Mouse (Mus musculus): ENCODE data around the gene Mapk8ip2.

Gene Mapk8ip2

DNA sequence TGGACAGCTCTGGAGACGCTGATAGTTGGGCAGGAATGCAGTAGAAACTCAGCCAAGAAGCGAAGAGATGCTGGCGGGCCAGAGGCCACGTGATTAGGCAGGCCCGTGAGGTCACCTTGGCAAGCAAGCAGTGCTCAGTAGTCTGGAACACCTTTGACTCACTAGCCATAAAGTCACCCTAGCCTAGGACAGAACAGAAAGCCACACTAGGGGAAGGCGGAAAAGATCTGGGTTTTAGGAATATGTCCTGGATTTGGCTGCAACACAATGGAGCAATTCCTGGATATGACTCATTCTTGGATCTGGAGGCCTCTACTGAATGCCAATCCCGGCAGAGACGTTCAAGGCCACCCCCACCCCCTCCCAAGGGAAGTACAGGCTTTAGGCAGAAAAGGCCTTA is 26.9 kb downstream of the Mapk8ip2 start:
- DNase-seq (ENCODE audit: low spot score): no peak

GRCm38 (mm10) chr15:89488182-89488581 is 34.5 kb downstream of the Mapk8ip2 start:
- DNase-seq (ENCODE audit: low spot score): no peak

- no peak for DNase-seq (ENCODE audit: low spot score)
Observed at GRCm38 (mm10) chr15:89488611-89489117, 35.0 kb downstream of the Mapk8ip2 start.

GRCm38 (mm10) chr15:89494970-89495369 is 41.3 kb downstream of the Mapk8ip2 start:
- DNase-seq (ENCODE audit: low spot score): no peak

GRCm38 (mm10) chr15:89496131-89496530 is 42.4 kb downstream of the Mapk8ip2 start:
- DNase-seq (ENCODE audit: low spot score): no peak

GRCm38 (mm10) chr15:89496841-89497240 is 43.1 kb downstream of the Mapk8ip2 start:
- DNase-seq (ENCODE audit: low spot score): no peak

DNA sequence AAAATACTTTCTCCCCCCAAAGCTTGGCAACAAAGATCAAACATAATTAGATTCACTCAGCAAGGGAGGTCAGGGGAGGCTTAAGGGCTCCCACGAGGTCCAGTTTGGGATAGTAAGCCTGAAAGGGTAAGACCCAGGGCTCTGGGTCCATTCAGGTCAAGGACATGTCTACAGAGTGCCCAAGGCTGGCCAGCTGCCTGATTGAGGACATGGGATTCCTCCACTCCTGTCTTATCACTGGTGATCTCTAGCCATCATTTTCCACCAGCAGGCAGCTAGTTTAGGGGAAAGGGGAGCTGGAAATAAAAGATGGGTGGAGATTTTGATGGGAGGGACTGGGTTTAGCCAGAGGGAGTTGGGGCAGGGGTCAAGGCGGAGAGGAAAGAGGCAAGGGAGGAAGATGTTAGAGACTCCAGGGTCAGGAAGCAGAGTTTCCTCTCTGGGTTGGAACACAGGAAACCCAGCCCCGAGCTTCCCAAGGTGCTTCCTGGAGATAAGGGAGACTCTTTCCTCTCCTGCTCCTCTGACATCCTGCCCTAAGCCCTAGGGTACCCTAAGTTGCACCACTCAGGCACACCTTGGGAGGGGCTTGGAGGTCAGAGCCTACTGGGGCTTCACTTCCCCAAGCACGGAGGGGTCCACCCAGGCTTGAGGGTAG is 43.8 kb downstream of the Mapk8ip2 start:
- no peak for DNase-seq (ENCODE audit: low spot score)

- DNase-seq (ENCODE audit: low spot score): no peak
Observed at GRCm38 (mm10) chr15:89498049-89498960, 44.6 kb downstream of the Mapk8ip2 start.

DNA sequence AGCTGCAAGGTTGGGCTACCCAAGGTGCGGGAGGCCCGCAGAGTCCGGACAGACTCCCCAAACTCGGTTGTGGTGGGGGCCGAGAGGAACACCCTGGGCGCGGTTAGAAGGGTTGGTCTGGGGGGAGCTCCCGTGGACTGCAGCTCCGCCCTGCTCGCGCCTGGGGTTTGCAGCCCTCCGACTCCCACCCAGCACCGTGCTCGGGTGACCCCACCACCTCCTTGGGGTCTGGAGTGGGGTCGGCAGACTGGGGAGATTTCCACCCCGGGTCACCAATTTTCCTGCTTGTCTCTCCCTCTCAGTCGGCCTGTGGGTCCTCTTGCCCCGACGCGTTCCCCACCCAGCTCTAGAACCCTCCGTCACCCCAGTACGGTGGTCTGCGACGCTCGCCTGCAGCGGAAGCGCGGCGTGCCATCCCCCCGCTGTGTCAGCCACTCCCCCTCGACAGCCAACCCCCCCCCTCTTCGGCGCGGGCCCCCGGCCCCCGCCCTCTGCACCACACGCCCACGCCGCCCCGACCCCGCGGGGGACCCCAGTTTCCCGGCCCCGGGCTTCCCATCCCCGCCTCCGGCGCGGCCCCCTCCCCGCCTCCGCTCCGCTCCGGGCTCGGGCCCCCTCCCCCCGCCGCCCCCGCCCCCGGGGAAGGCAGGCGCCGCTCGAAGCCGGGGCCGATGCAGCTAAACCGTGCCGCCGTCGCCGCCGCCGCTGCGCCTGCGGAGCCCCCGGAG is 45.4 kb downstream of the Mapk8ip2 start, which contains the start of gene Shank3:
Shank3 (plus strand) TSS at position 663 of the 728 bp plus-strand sequence.
- no peak for DNase-seq (ENCODE audit: low spot score)

GRCm38 (mm10) chr15:89499784-89500220 is 46.1 kb downstream of the Mapk8ip2 start:
- no peak for DNase-seq (ENCODE audit: low spot score)

GRCm38 (mm10) chr15:89500221-89500791 is 46.6 kb downstream of the Mapk8ip2 start:
- DNase-seq (ENCODE audit: low spot score): no peak

DNA sequence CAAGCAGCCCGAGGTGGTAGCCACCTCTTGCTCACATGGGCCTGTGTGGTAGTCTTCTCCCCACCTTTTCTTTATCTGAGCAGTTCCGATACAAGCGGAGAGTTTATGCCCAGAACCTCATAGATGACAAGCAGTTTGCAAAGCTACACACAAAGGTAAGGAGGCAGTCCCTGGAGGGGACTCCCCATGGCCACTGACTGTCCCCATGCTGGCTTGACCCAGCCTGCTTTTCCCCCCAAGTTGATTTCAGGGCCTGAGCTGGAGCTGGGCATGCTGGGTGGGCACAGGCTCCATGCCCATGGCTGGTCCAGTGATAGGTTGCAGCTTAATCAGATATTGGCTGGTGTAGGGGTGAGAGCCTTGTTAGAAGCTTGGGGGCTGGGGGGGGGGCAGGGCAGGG is 47.6 kb downstream of the Mapk8ip2 start:
- DNase-seq (ENCODE audit: low spot score): no peak

DNA sequence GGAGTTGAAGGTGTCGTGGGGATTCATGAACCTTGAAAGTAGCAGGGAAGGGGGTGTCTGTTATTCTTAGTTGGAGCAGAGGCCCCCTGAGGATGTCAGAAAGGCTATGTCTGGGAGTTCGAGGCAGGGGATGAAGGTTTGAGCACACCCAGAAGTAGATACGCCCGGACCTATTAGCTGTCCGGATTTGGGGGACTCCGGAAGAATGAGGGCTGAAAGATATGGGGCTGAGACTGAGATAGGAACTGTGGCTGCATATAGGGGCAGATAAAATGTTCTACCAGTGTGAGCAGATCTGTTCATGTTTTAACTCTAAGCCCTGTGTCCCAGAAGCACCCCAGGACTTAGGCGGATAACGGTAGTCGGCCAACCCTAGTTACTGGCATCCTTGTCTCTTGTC is 51.1 kb downstream of the Mapk8ip2 start:
- no peak for DNase-seq (ENCODE audit: low spot score)

DNA sequence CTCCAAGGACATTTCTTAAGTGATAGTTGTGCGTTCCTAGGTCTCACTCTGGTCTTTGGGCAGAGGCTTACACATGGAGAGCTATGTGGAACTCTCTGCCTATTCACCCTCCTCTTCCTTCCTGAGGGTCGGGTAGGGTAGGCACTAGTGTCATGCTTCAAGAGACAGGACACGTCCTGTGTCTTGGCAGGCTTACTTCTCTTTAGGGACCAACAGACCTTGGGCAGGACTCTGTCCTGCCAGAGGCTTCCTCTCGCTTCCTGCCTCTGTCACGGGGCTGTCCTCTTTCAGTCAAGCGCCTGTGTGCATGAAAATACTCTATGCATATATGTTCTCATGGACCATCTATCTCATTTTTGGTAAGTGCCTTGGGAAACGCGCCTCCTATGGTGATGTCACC is 54.0 kb downstream of the Mapk8ip2 start:
- no peak for DNase-seq (ENCODE audit: low spot score)

GRCm38 (mm10) chr15:89512679-89513078 is 59.0 kb downstream of the Mapk8ip2 start:
- DNase-seq (ENCODE audit: low spot score): no peak

All from spleen, adult 12 weeks (tissue).